Mouse (Mus musculus) spleen, adult 2 months (tissue): ENCODE data around the gene Gm9945.

Source experiments
- CTCF ChIP-seq: fragments of 200-500 bp; IDR thresholded peaks from 2 replicates; pipeline ENCODE4 v1.5.1; 2011; ENCODE audit warnings: mild to moderate bottlenecking, inconsistent platforms; ENCODE audit not compliant: insufficient read depth, insufficient read length, insufficient replicate concordance; ENCODE audit errors: extremely low read depth
- POLR2A ChIP-seq: fragments of 200-500 bp; IDR thresholded peaks from 2 replicates; pipeline ENCODE4 v1.6.1; 2011; ENCODE audit warnings: low read depth, low read length, inconsistent platforms

- TF ChIP-seq POLR2A (no peak), CTCF (no peak)
These were observed 13.4 kb downstream of the Gm9945 start for GRCm38 (mm10) chr11:53493243-53493955.
